Mouse (Mus musculus) heart, postnatal 0 days (tissue): ENCODE measurements around the gene Sipa1l2.

Source experiments
- CTCF ChIP-seq: IDR thresholded peaks from 2 replicates; pipeline ENCODE4 v1.5.1; 2016; ENCODE audit warnings: antibody characterized with exemption, control low read depth, low read depth
- EP300 ChIP-seq: IDR thresholded peaks from 2 replicates; pipeline ENCODE4 v1.6.1; 2016; ENCODE audit warnings: antibody characterized with exemption, low read depth

GRCm38 (mm10) chr8:125557391-125558108 lies 12.1 kb downstream of the Sipa1l2 start:
- TF ChIP-seq CTCF (no peak), EP300 (no peak)
